Mouse (Mus musculus): Measurements from ENCODE around the gene Tmem141. TPM values are rescaled to one million over a fixed set of nuclear protein-coding genes. Genes with fewer than 3 reads are reported as not detected.

Tmem141 gene
- total and polyA plus RNA-seq, 3 experiments = 6.2 to 11.1 (median 7.7) TPM

- TF ChIP-seq CHD2 (IDR thresholded peaks at IDR 0.05; ENCODE audit: low read length) (no peak), SIN3A (IDR thresholded peaks at IDR 0.05; ENCODE audit: low read length) (no peak), MAFK (IDR thresholded peaks at IDR 0.05; ENCODE audit: insufficient replicate concordance, low read length) (no peak), IRF4 (IDR thresholded peaks at IDR 0.05; ENCODE audit: low read depth, low read length) (no peak), CTCF (conservative IDR thresholded peaks at IDR 0.05 in 1 of 2, IDR thresholded peaks at IDR 0.05 in 1 of 2; ENCODE audit: low read depth in 2 of 2, low read length in 2 of 2) (no peak), ZNF384 (IDR thresholded peaks at IDR 0.05; ENCODE audit: low read depth, low read length) (no peak), EP300 (IDR thresholded peaks at IDR 0.05; ENCODE audit: low read length) (no peak)
- H3K27me3 ChIP-seq (replicated peaks) = no peaks in the 10 kb centered on the region
- no peaks in the 10 kb centered on the region for H3K79me2 ChIP-seq (replicated peaks; ENCODE audit: control insufficient read depth, extremely low read depth, insufficient read depth, poor library complexity, severe bottlenecking)
- dilution Hi-C loops (cut with MboI; ENCODE audit: extremely low pct_ligation_motif_present, extremely low pct_unique_long_range_greater_than_20kb, low sequenced_read_pairs) (no loop called here), in situ Hi-C loops (cut with MboI; ENCODE audit: low pct_ligation_motif_present, low pct_unique_long_range_greater_than_20kb, low sequenced_read_pairs) (no loop called here)
- H3K27ac ChIP-seq (ENCODE audit: insufficient read depth, low read depth) = no peak overlapping the region
- no peak for DNase-seq (ENCODE audit: extremely low read depth)
- no peak overlapping the region for H3K9ac ChIP-seq (ENCODE audit: insufficient read depth, low read depth)
- peaks cover 14 to 54% of the 10 kb centered on the region in 2 experiments for H3K36me3 ChIP-seq (replicated peaks in 1 of 2; ENCODE audit: control insufficient read depth in 1 of 2, insufficient read depth in 1 of 2, low read length in 1 of 2)
- no peak overlapping the region for H3K4me2 ChIP-seq (ENCODE audit: insufficient read depth, low read depth, poor library complexity, severe bottlenecking)
- H3K4me1 ChIP-seq (ENCODE audit: control insufficient read depth in 1 of 2, insufficient read depth in 2 of 2) = peaks cover 9 to 43% of the 10 kb centered on the region in 2 experiments; a peak in 3 of 4 replicates
- H3K4me3 ChIP-seq (replicated peaks in 1 of 3; ENCODE audit: low read depth in 2 of 3, low read length in 2 of 3, poor library complexity in 1 of 3) = peak overlapping the region in 1 of 3 experiments; percentile 19
- H3K9me3 ChIP-seq (replicated peaks; ENCODE audit: low read length) = peaks cover 39% of the 10 kb centered on the region
Measured at GRCm38 (mm10) chr2:25576965-25577891, 44.6 kb downstream of the Tmem141 start.

GRCm38 (mm10) chr2:25576028-25576850 is 45.6 kb downstream of the Tmem141 start:
- dilution Hi-C loops (cut with MboI; ENCODE audit: extremely low pct_ligation_motif_present, extremely low pct_unique_long_range_greater_than_20kb, low sequenced_read_pairs) (no loop called here), in situ Hi-C loops (cut with MboI; ENCODE audit: low pct_ligation_motif_present, low pct_unique_long_range_greater_than_20kb, low sequenced_read_pairs) (no loop called here)
- no peak overlapping the region; the same call in 1 of the 2 replicates for H3K27ac ChIP-seq (ENCODE audit: insufficient read depth, low read depth)
- 0 out of 2 replicates have a peak overlapping the region, but pooled peaks have one; percentile 80 for H3K9ac ChIP-seq (ENCODE audit: insufficient read depth, low read depth)
- peaks cover 14 to 60% of the 10 kb centered on the region in 2 experiments for H3K36me3 ChIP-seq (replicated peaks in 1 of 2; ENCODE audit: control insufficient read depth in 1 of 2, insufficient read depth in 1 of 2, low read length in 1 of 2)
- peaks cover 9 to 36% of the 10 kb centered on the region in 2 experiments; a peak in 3 of 4 replicates for H3K4me1 ChIP-seq (ENCODE audit: control insufficient read depth in 1 of 2, insufficient read depth in 2 of 2)
- no peak overlapping the region for H3K4me3 ChIP-seq (replicated peaks in 1 of 3; ENCODE audit: low read depth in 2 of 3, low read length in 2 of 3, poor library complexity in 1 of 3)
- TF ChIP-seq KAT2A (IDR thresholded peaks at IDR 0.05; ENCODE audit: insufficient replicate concordance, low read length) (no peak), POLR2A (IDR thresholded peaks at IDR 0.05; ENCODE audit: low read depth, low read length) (no peak), TBP (conservative IDR thresholded peaks at IDR 0.05; ENCODE audit: low read depth, low read length) (no peak), MAFK (IDR thresholded peaks at IDR 0.05; ENCODE audit: insufficient replicate concordance, low read length) (no peak), MYC (IDR thresholded peaks at IDR 0.05; ENCODE audit: low read depth, low read length) (no peak), IRF4 (IDR thresholded peaks at IDR 0.05; ENCODE audit: low read depth, low read length) (no peak), HCFC1 (IDR thresholded peaks at IDR 0.05; ENCODE audit: low read depth, low read length) (no peak), MAX (IDR thresholded peaks at IDR 0.05; ENCODE audit: low read length) (no peak), CHD1 (IDR thresholded peaks at IDR 0.05; ENCODE audit: low read depth, low read length) (no peak), UBTF (IDR thresholded peaks at IDR 0.05; ENCODE audit: low read depth, low read length) (no peak), MXI1 (IDR thresholded peaks at IDR 0.05; ENCODE audit: low read depth, low read length) (no peak), ELF1 (IDR thresholded peaks at IDR 0.05; ENCODE audit: low read depth, low read length) (no peak), CTCF (conservative IDR thresholded peaks at IDR 0.05 in 1 of 2, IDR thresholded peaks at IDR 0.05 in 1 of 2; ENCODE audit: low read depth in 2 of 2, low read length in 2 of 2) (no peak), ZMIZ1 (IDR thresholded peaks at IDR 0.05; ENCODE audit: low read depth, low read length) (no peak), MEF2A (IDR thresholded peaks at IDR 0.05; ENCODE audit: borderline replicate concordance, low read depth, low read length) (no peak), CHD2 (IDR thresholded peaks at IDR 0.05; ENCODE audit: low read length) (no peak), TCF12 (IDR thresholded peaks at IDR 0.05; ENCODE audit: low read depth, low read length) (no peak), GABPA (IDR thresholded peaks at IDR 0.05; ENCODE audit: insufficient replicate concordance, low read depth, low read length) (no peak), JUN (IDR thresholded peaks at IDR 0.05; ENCODE audit: insufficient read depth, low read depth, low read length) (no peak)
- no peak overlapping the region for H3K4me2 ChIP-seq (ENCODE audit: insufficient read depth, low read depth, poor library complexity, severe bottlenecking)
- H3K27me3 ChIP-seq (replicated peaks) = no peaks in the 10 kb centered on the region
- no peaks in the 10 kb centered on the region for H3K79me2 ChIP-seq (replicated peaks; ENCODE audit: control insufficient read depth, extremely low read depth, insufficient read depth, poor library complexity, severe bottlenecking)
- peaks cover 39% of the 10 kb centered on the region for H3K9me3 ChIP-seq (replicated peaks; ENCODE audit: low read length)
- DNase-seq (ENCODE audit: extremely low read depth) = no peak
